8 mouse cellular contexts compared by ENCODE assay signal in genomic region chrX:12122594-12123331, GRCm38 (mm10). TPM values are rescaled to one million over a fixed set of nuclear protein-coding genes. Genes with fewer than 3 reads are reported as not detected.
DNase-seq lines count a peak whose midpoint lies in the region; ATAC-seq lines count a peak whose summit lies in the region.

No protein-coding gene starts in this region.

- H3K9ac ChIP-seq in embryonic facial prominence, embryonic 11.5 days (replicated peaks; ENCODE audit: low read length): peak overlapping the region; percentile 37
- peak overlapping the region; percentile 11; the same call in 1 of the 2 replicates for H3K9ac ChIP-seq in hindbrain, embryonic 11.5 days (ENCODE audit: low read depth, low read length)
- H3K9ac ChIP-seq in liver, embryonic 15.5 days: no peak overlapping the region
- H3K9ac ChIP-seq in neural tube, embryonic 11.5 days (ENCODE audit: low read length): peak overlapping the region; percentile 22; the same call in 1 of the 2 replicates

- no peak overlapping the region for H3K4me3 ChIP-seq in embryonic facial prominence, embryonic 11.5 days (ENCODE audit: low read depth, low read length)
- H3K4me3 ChIP-seq in hindbrain, embryonic 11.5 days (ENCODE audit: low read depth, low read length): no peak overlapping the region
- 0 out of 2 replicates have a peak overlapping the region, but pooled peaks have one; percentile 3 for H3K4me3 ChIP-seq in liver, embryonic 15.5 days (replicated peaks)
- H3K4me3 ChIP-seq in neural tube, embryonic 11.5 days (ENCODE audit: low read depth, low read length): no peak overlapping the region

- no peaks in the 10 kb centered on the region for H3K4me1 ChIP-seq in embryonic facial prominence, embryonic 11.5 days (ENCODE audit: control insufficient read depth, insufficient read depth, low read length)
- peaks cover 4% of the 10 kb centered on the region for H3K4me1 ChIP-seq in hindbrain, embryonic 11.5 days (replicated peaks; ENCODE audit: control insufficient read depth, insufficient read depth, low read length)
- H3K4me1 ChIP-seq in liver, embryonic 15.5 days (replicated peaks): peaks cover 11% of the 10 kb centered on the region; the same call in 1 of the 2 replicates
- H3K4me1 ChIP-seq in neural tube, embryonic 11.5 days (ENCODE audit: control insufficient read depth, insufficient read depth, low read length): peaks cover 13% of the 10 kb centered on the region; the same call in 1 of the 2 replicates

- peak overlapping the region; percentile 21; the same call in 1 of the 2 replicates for H3K4me2 ChIP-seq in embryonic facial prominence, embryonic 11.5 days (ENCODE audit: low read depth, low read length)
- H3K4me2 ChIP-seq in hindbrain, embryonic 11.5 days (replicated peaks; ENCODE audit: low read depth, low read length): peak overlapping the region; percentile 21
- H3K4me2 ChIP-seq in liver, embryonic 15.5 days: peak overlapping the region; percentile 52
- peak overlapping the region; percentile 17 for H3K4me2 ChIP-seq in neural tube, embryonic 11.5 days (ENCODE audit: low read depth)

- 11% methylated on average over 21 of the region's 21 CpGs for WGBS in embryonic facial prominence, embryonic 11.5 days
- WGBS in hindbrain, embryonic 11.5 days: 9% methylated on average over 20 of the region's 21 CpGs
- 8% methylated on average over 21 of the region's 21 CpGs for WGBS in liver, embryonic 15.5 days (ENCODE audit: insufficient replicate concordance)
- WGBS in neural tube, embryonic 11.5 days: 9% methylated on average over 20 of the region's 21 CpGs

- peak; percentile 9 to 25 for DNase-seq in spleen, postnatal 10 days (ENCODE audit: low spot score in 2 of 2)
- no peak for DNase-seq in spleen, postnatal 14 days (ENCODE audit: low spot score in 2 of 2)
- peak; percentile 68 for DNase-seq in embryonic facial prominence, embryonic 11.5 days (ENCODE audit: low spot score)
- peak; percentile 55 for DNase-seq in hindbrain, embryonic 11.5 days (ENCODE audit: low spot score)
- DNase-seq in neural tube, embryonic 11.5 days (ENCODE audit: low spot score): peak; percentile 65
- DNase-seq in cerebellum, adult 18-20 months: no peak
- DNase-seq in left cerebral cortex, postnatal 36 days (ENCODE audit: low spot score in 2 of 2): no peak

- intact Hi-C loops in left cerebral cortex, postnatal 36 days (cut with DNase I): no loop called here

- no peaks in the 10 kb centered on the region for H3K9me3 ChIP-seq in embryonic facial prominence, embryonic 11.5 days (replicated peaks; ENCODE audit: control insufficient read depth, low read length)
- H3K9me3 ChIP-seq in hindbrain, embryonic 11.5 days (ENCODE audit: control insufficient read depth, low read length): no peaks in the 10 kb centered on the region
- H3K9me3 ChIP-seq in liver, embryonic 15.5 days (replicated peaks): no peaks in the 10 kb centered on the region
- H3K9me3 ChIP-seq in neural tube, embryonic 11.5 days (ENCODE audit: control insufficient read depth, low read length): no peaks in the 10 kb centered on the region

- H3K27ac ChIP-seq in embryonic facial prominence, embryonic 11.5 days (replicated peaks; ENCODE audit: low read depth, low read length): peak overlapping the region; percentile 28
- no peak overlapping the region; the same call in 1 of the 2 replicates for H3K27ac ChIP-seq in hindbrain, embryonic 11.5 days (ENCODE audit: low read depth, low read length)
- H3K27ac ChIP-seq in liver, embryonic 15.5 days (replicated peaks): peak overlapping the region; percentile 71; the same call in 1 of the 2 replicates
- peak overlapping the region; percentile 39; the same call in 1 of the 2 replicates for H3K27ac ChIP-seq in neural tube, embryonic 11.5 days (ENCODE audit: low read depth, low read length)

- no peak; the same call in 1 of the 2 replicates for ATAC-seq in embryonic facial prominence, embryonic 11.5 days (replicated peaks; ENCODE audit: insufficient number of reproducible peaks, low FRiP score, low TSS enrichment, low read depth)
- peak; percentile 42; the same call in 1 of the 2 replicates for ATAC-seq in hindbrain, embryonic 11.5 days (ENCODE audit: low FRiP score)
- ATAC-seq in liver, embryonic 15.5 days (ENCODE audit: insufficient read depth): peak; percentile 67
- peak; percentile 35; the same call in 1 of the 2 replicates for ATAC-seq in neural tube, embryonic 11.5 days (ENCODE audit: insufficient read depth, low FRiP score, low TSS enrichment)

- peaks cover 15% of the 10 kb centered on the region; the same call in 1 of the 2 replicates for H3K27me3 ChIP-seq in embryonic facial prominence, embryonic 11.5 days (ENCODE audit: control insufficient read depth, insufficient read depth, low read length)
- H3K27me3 ChIP-seq in hindbrain, embryonic 11.5 days (ENCODE audit: control insufficient read depth, insufficient read depth, low read length): peaks cover 25% of the 10 kb centered on the region
- H3K27me3 ChIP-seq in liver, embryonic 15.5 days: peaks cover 55% of the 10 kb centered on the region
- H3K27me3 ChIP-seq in neural tube, embryonic 11.5 days (ENCODE audit: control insufficient read depth, insufficient read depth, low read length): peaks cover 24% of the 10 kb centered on the region

- no peaks in the 10 kb centered on the region for H3K36me3 ChIP-seq in embryonic facial prominence, embryonic 11.5 days (replicated peaks; ENCODE audit: control insufficient read depth, insufficient read depth, low read depth, low read length)
- no peaks in the 10 kb centered on the region for H3K36me3 ChIP-seq in hindbrain, embryonic 11.5 days (ENCODE audit: control insufficient read depth, insufficient read depth, low read length)
- no peaks in the 10 kb centered on the region for H3K36me3 ChIP-seq in liver, embryonic 15.5 days (replicated peaks)
- no peaks in the 10 kb centered on the region for H3K36me3 ChIP-seq in neural tube, embryonic 11.5 days (ENCODE audit: control insufficient read depth, insufficient read depth, low read length)

RNA-seq across cellular contexts. Expression of gene Bcor, which starts 37.4 kb away (rescaled TPM):
- 26.9 TPM in 2 replicates for polyA plus RNA-seq in embryonic facial prominence, embryonic 11.5 days (2014; fragmentation: Nextera tagmentation; extraction: Ambion mirVana)
- 23.1 and 24.6 TPM in 2 replicates for polyA plus RNA-seq in hindbrain, embryonic 11.5 days (2014; fragmentation: Nextera tagmentation; extraction: Ambion mirVana)
- polyA plus RNA-seq in liver, embryonic 15.5 days (2015; fragmentation: Nextera tagmentation; extraction: Ambion mirVana): 4.3 and 4.5 TPM in 2 replicates
- polyA plus RNA-seq in neural tube, embryonic 11.5 days (2014; fragmentation: Nextera tagmentation; extraction: Ambion mirVana): 21.0 and 26.7 TPM in 2 replicates
- 10 to 100 TPM; 24.9 to 32.1 TPM for total RNA-seq in left cerebral cortex, postnatal 36 days (2021)

Comparison
In these comparisons a context has a peak if more than half of its experiments do, and no peak if none do; other contexts are left out.
1. DNase-seq: peak in spleen, postnatal 10 days (2 of 2), embryonic facial prominence, embryonic 11.5 days (single experiment), hindbrain, embryonic 11.5 days (single experiment) and neural tube, embryonic 11.5 days (single experiment); none in spleen, postnatal 14 days (0 of 2), cerebellum, adult 18-20 months (0 of 2) and left cerebral cortex, postnatal 36 days (0 of 2).
2. Peak in every context shown above with its lines, with median percentiles within 50 percentile points of each other: H3K4me2 ChIP-seq.